Mouse (Mus musculus): Measurements from ENCODE around the gene Vill.

Vill gene

DNA sequence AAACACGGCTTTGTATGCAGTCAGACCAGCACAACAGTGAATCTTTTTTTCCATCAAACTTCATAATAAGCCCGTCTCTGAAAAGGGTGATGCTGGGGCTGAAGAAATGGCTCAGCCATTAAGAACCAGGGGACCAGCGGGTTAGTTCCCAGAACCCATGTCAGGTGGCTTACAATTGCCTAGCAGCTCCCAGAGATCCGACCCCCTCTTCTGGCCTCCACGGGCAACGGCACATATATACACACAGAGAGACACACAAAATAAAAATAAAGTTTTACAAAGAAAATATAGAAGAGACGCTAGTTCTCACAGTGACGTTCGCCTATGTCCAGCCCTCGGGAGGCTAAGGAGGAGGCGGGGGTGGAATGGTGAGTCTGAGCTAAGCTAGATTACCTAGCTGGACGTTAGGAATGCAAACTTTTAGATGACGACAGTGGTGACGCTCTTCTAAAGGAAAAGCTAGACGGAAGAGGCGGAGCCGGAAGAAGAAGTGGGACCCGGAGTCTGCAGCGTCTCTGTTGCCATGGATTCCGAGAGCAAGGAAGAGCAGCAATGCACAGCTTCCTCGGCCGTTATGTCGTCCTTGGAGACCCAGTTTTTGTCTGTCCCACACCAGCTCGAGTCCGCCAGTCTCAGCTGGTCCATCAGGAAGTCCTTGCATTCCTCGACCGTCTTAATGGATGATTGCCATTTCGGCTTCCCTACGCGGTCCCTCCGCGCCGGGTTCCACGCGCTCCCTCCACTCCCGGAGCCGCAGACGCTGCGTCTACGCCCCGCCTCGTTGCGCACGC is 49.6 kb downstream of the Vill start, which contains the start of gene Dlec1:
TSS of gene Dlec1 (plus strand) at position 487 of the 791 bp plus-strand sequence.
- H3K27me3 ChIP-seq (ENCODE audit: control insufficient read depth, insufficient read depth, low read length, poor library complexity, severe bottlenecking) = no peaks in the 10 kb centered on the region
- DNase-seq (ENCODE audit: low read depth, low spot score) = peak; percentile 75
- H3K36me3 ChIP-seq (ENCODE audit: control insufficient read depth, insufficient read depth, low read length, poor library complexity, severe bottlenecking) = no peaks in the 10 kb centered on the region

DNA sequence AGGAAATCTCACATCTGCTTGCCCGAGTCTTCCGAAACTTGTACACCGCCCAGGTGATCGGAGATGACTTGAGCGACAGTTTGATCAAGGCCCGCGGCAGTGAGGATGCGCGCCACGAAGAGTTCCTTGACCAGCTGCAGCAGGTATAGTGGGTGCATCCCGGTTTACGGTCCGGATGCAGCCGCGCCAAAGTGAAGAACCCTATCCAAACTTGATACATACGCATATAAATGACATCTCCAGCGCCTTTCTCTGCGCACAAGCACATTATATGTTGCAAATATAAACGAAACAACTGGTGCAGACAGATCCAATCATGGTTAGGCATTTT is 50.2 kb downstream of the Vill start:
- DNase-seq (ENCODE audit: low read depth, low spot score) = no peak
- no peaks in the 10 kb centered on the region for H3K27me3 ChIP-seq (ENCODE audit: control insufficient read depth, insufficient read depth, low read length, poor library complexity, severe bottlenecking)
- H3K36me3 ChIP-seq (ENCODE audit: control insufficient read depth, insufficient read depth, low read length, poor library complexity, severe bottlenecking) = no peaks in the 10 kb centered on the region

DNA sequence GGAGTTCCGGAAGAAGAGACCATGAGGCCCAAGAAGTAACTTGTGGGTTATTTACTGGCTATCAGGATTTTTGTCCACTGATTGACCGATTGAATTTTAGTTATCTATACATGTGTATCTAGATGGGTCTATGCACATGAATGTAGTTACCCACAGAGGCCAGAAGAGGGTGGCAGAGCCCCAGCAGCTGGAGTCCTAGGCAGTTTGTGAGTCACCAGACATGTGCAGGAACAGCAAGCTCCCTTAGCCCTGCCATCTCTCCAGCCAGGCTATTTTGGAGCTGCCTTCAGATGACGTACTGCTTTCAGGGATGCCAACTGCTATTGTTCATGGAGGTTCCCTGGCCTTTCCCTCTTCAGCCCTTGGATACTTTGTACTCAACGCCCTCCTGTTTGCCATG is 55.0 kb downstream of the Vill start:
- no peaks in the 10 kb centered on the region for H3K27me3 ChIP-seq (ENCODE audit: control insufficient read depth, insufficient read depth, low read length, poor library complexity, severe bottlenecking)
- peak; percentile 8 for DNase-seq (ENCODE audit: low read depth, low spot score)

DNA sequence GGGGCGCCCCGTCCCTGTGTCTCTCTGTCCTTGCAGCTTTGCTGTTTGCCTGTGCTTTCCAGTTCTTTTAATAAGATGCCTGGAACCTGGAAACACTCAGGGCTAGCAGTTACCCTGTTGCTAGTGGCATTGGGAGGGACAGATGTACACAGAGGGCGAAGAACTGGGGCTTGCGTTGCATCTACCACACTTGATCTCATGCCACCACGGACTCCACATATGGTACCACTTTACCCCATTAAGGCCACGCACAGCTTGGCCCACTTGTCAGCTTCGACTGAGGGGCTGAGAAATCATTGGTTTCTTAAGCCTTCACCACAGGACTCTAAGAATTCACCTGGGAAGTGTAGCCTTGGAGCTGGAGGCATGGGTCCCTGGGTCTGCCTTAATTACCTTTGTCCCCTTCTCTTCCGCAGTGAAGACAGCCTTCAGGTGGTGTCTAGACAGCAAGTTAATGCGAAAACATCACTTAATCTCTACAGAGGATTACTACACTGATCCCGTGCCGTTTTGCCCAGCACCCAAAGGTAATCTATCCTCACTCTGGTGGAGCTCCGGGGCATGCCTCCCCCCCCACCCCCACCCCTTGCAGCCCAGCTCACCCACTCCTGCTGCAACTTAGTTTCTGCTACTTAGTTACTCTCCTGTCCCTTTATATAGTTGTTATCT is 57.2 kb downstream of the Vill start:
- no peaks in the 10 kb centered on the region for H3K27me3 ChIP-seq (ENCODE audit: control insufficient read depth, insufficient read depth, low read length, poor library complexity, severe bottlenecking)

More for the DNA sequence above, 55.0 kb downstream of the Vill start:
- H3K36me3 ChIP-seq (ENCODE audit: control insufficient read depth, insufficient read depth, low read length, poor library complexity, severe bottlenecking) = no peaks in the 10 kb centered on the region

DNA sequence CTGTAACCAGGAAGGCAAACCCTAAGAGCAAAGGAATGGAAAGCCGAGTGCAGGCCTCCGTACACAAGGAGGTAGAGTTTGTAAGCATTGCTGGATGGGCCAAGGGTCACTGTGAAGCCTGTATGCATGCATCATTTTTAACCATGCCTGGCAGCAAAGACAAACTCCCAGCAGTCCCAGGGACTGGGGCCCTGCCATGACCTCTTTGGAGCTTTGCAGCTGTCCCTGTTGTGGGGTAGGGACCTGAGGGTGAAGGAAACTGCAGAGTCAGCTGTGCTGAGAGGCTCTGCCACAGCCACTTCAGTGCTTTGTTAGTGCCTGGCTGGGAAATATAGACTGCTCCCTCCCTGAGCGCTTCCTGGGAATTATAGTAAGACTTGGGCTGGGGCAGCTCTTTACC is 58.1 kb downstream of the Vill start:
- no peaks in the 10 kb centered on the region for H3K27me3 ChIP-seq (ENCODE audit: control insufficient read depth, insufficient read depth, low read length, poor library complexity, severe bottlenecking)
- no peak for DNase-seq (ENCODE audit: low read depth, low spot score)
- H3K36me3 ChIP-seq (ENCODE audit: control insufficient read depth, insufficient read depth, low read length, poor library complexity, severe bottlenecking) = no peaks in the 10 kb centered on the region

More for the DNA sequence above, 57.2 kb downstream of the Vill start:
- no peak for DNase-seq (ENCODE audit: low read depth, low spot score)
- no peaks in the 10 kb centered on the region for H3K36me3 ChIP-seq (ENCODE audit: control insufficient read depth, insufficient read depth, low read length, poor library complexity, severe bottlenecking)

DNA sequence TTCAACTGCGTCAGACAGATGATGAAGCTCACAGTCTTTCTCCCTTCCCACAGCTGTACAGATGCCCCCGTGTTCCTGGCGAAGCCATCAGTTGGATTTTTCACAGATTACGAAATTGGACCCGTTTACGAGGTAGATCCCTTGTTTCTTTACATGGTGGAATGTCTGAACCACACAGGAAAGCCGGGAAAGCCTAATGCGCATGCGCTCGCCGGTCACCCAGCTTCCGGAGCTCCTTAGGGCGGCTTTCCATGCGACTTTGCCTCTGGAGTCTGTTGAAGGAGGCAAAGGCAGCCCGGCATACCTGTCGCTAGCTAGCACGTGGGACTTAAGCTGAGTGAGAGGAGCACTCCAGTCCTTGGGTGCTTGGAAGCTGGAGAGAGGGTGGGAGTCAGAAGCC is 62.3 kb downstream of the Vill start:
- Histone ChIP-seq H3K27me3 (ENCODE audit: control insufficient read depth, insufficient read depth, low read length, poor library complexity, severe bottlenecking) (no peaks in the 10 kb centered on the region), H3K36me3 (ENCODE audit: control insufficient read depth, insufficient read depth, low read length, poor library complexity, severe bottlenecking) (no peaks in the 10 kb centered on the region)
- no peak for DNase-seq (ENCODE audit: low read depth, low spot score)

DNA sequence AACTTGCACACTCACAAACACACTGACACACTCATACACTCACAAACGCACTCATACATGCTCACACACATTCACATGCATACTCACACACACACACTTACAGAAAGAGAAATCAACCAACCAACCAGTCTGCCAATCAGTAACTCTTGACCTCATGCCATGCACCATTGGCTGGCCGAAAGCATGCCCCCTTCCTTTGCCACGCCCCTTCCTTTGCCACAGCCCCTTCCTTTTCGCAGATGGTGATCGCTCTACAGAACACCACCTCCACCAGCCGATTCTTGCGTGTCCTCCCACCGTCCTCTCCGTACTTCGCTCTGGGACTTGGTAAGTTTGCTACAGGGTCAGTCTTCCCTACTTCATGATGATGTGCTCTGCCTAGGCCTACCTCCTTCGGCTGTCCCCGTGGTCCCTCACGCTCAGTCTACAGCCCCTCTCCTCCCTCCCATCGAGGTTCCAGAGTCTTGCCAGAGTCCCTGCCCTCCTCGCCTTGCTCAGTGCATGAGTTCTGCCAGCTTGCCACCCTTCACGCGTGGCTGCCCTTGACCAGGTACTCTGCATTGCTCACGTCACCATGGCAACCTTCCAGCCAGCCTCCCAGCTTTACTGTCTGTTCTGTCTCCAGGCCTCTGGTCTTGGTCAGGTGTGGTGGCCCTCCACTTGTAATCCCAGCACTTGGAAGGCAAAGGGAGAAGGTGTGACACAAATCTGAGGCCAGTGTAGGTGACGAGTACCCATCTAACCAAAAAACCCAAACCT is 67.0 kb downstream of the Vill start:
- DNase-seq (ENCODE audit: low read depth, low spot score) = no peak
- H3K36me3 ChIP-seq (ENCODE audit: control insufficient read depth, insufficient read depth, low read length, poor library complexity, severe bottlenecking) = no peaks in the 10 kb centered on the region
- H3K27me3 ChIP-seq (ENCODE audit: control insufficient read depth, insufficient read depth, low read length, poor library complexity, severe bottlenecking) = no peaks in the 10 kb centered on the region

DNA sequence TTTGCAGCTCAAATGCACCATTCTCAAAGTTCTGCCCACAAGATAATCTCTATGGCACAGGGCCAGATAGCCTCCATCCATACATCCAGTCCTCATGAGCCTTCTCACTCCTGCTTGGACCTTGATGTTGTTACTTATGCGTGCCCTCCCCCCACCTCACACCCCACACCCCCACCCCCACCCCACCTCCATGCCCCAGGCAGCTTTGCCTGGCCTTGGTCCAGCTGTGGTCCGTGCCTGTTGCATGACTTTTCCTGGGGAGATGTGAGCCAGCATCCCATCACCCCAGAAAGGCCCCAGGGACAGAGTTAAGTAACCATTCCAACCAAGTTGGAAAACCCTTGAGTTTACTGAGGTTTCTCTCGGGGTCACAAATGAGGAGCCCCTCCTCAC is 67.6 kb downstream of the Vill start:
- no peaks in the 10 kb centered on the region for H3K36me3 ChIP-seq (ENCODE audit: control insufficient read depth, insufficient read depth, low read length, poor library complexity, severe bottlenecking)
- H3K27me3 ChIP-seq (ENCODE audit: control insufficient read depth, insufficient read depth, low read length, poor library complexity, severe bottlenecking) = no peaks in the 10 kb centered on the region

More for the DNA sequence above, 67.6 kb downstream of the Vill start:
- DNase-seq (ENCODE audit: low read depth, low spot score) = no peak
